In genomic region chr5:149412194-149412575, GRCm38 (mm10) we compare ENCODE assay signal across 9 mouse cellular contexts. TPM values are rescaled to one million over a fixed set of nuclear protein-coding genes. Genes with fewer than 3 reads are reported as not detected.
DNase-seq lines count a peak whose midpoint lies in the region; ATAC-seq and TF ChIP-seq lines count a peak whose summit lies in the region.
"Had no signal": no experiment of that assay in that cellular context is flagged by ENCODE, and none has a peak within 500 bp of the region (broad histone marks: within the 10 kb centered on the region; RNA-seq: fewer than 3 reads in every experiment).

No protein-coding gene starts in this region.

- TF ChIP-seq CTCF in heart, postnatal 0 days (IDR thresholded peaks at IDR 0.05; ENCODE audit: low read depth) = no peak

- peaks cover 21% of the 10 kb centered on the region for H3K4me1 ChIP-seq in heart, embryonic 13.5 days
- H3K4me1 ChIP-seq in brown adipose tissue, adult 24 weeks (ENCODE audit: control insufficient read depth, insufficient read depth, insufficient read length, low read length) = no peaks in the 10 kb centered on the region
- H3K4me1 ChIP-seq in heart, postnatal 0 days (ENCODE audit: control insufficient read depth, insufficient read depth) = peaks cover 10% of the 10 kb centered on the region; the same call in 1 of the 2 replicates
- no peaks in the 10 kb centered on the region for H3K4me1 ChIP-seq in liver, embryonic 16.5 days (ENCODE audit: control insufficient read depth, low read depth, low read length)

- H3K27ac ChIP-seq in heart, embryonic 13.5 days (replicated peaks) = no peak overlapping the region
- peak overlapping the region; percentile 78; the same call in 1 of the 2 replicates for H3K27ac ChIP-seq in brown adipose tissue, adult 24 weeks (replicated peaks; ENCODE audit: low read depth, low read length)
- no peak overlapping the region for H3K27ac ChIP-seq in heart, postnatal 0 days (ENCODE audit: low read depth)
- H3K27ac ChIP-seq in liver, embryonic 16.5 days (ENCODE audit: low read length) = no peak overlapping the region

- H3K4me2 ChIP-seq in heart, embryonic 13.5 days = peak overlapping the region; percentile 78
- H3K4me2 ChIP-seq in heart, postnatal 0 days (ENCODE audit: low read depth, low read length) = peak overlapping the region; percentile 65
- peak overlapping the region; percentile 32 for H3K4me2 ChIP-seq in liver, embryonic 16.5 days (ENCODE audit: low read depth, low read length)

- no peak for DNase-seq in heart, postnatal 4 days
- no peak for DNase-seq in heart, postnatal 0 days (ENCODE audit: low spot score)
- DNase-seq in ovary, postnatal 10 days (ENCODE audit: low spot score) = no peak
- DNase-seq in adrenal gland, postnatal 4 days (ENCODE audit: low spot score in 2 of 2) = no peak

- 30% methylated on average over 11 of the region's 11 CpGs for WGBS in heart, embryonic 13.5 days
- WGBS in heart, postnatal 0 days = 30% methylated on average over 11 of the region's 11 CpGs
- WGBS in liver, embryonic 16.5 days (ENCODE audit: insufficient replicate concordance) = 24% methylated on average over 11 of the region's 11 CpGs

- no peaks in the 10 kb centered on the region for H3K36me3 ChIP-seq in heart, embryonic 13.5 days
- H3K36me3 ChIP-seq in heart, postnatal 0 days (replicated peaks; ENCODE audit: control insufficient read depth, insufficient read depth, low read length) = no peaks in the 10 kb centered on the region
- no peaks in the 10 kb centered on the region for H3K36me3 ChIP-seq in liver, embryonic 16.5 days (ENCODE audit: control insufficient read depth, insufficient read depth)

- H3K27me3 ChIP-seq in heart, embryonic 13.5 days (replicated peaks) = peaks cover 25% of the 10 kb centered on the region; the same call in 1 of the 2 replicates
- H3K27me3 ChIP-seq in heart, postnatal 0 days (ENCODE audit: control insufficient read depth, insufficient read depth, low read length) = peaks cover 23% of the 10 kb centered on the region; the same call in 1 of the 2 replicates
- H3K27me3 ChIP-seq in liver, embryonic 16.5 days (ENCODE audit: control insufficient read depth, insufficient read depth, low read depth, low read length) = peaks cover 12% of the 10 kb centered on the region

- peaks cover 3% of the 10 kb centered on the region; the same call in 1 of the 2 replicates for H3K9me3 ChIP-seq in heart, embryonic 13.5 days
- H3K9me3 ChIP-seq in heart, postnatal 0 days (replicated peaks; ENCODE audit: control insufficient read depth, low read length) = 0 out of 2 replicates have a peak, but pooled peaks cover 4% of the 10 kb centered on the region
- H3K9me3 ChIP-seq in liver, embryonic 16.5 days (replicated peaks; ENCODE audit: control insufficient read depth, low read length) = no peaks in the 10 kb centered on the region

- no peak for ATAC-seq in heart, embryonic 13.5 days (ENCODE audit: extremely low read depth, insufficient number of reproducible peaks, low FRiP score, low TSS enrichment)
- no peak for ATAC-seq in heart, postnatal 0 days (ENCODE audit: insufficient read depth, low read depth)
- no peak for ATAC-seq in liver, embryonic 16.5 days (ENCODE audit: low read depth)
- no peak for ATAC-seq in erythroblast, adult 5-6 weeks (replicated peaks; ENCODE audit: low FRiP score, poor library complexity, severe bottlenecking)

- peak overlapping the region; percentile 72 for H3K9ac ChIP-seq in heart, embryonic 13.5 days
- peak overlapping the region; percentile 46 for H3K9ac ChIP-seq in heart, postnatal 0 days (replicated peaks; ENCODE audit: low read depth, low read length)
- no peak overlapping the region for H3K9ac ChIP-seq in liver, embryonic 16.5 days (ENCODE audit: low read depth, low read length)

- H3K4me3 ChIP-seq in heart, embryonic 13.5 days = peak overlapping the region; percentile 53
- peak overlapping the region; percentile 60 for H3K4me3 ChIP-seq in brown adipose tissue, adult 24 weeks (ENCODE audit: insufficient read depth, low read depth, low read length)
- H3K4me3 ChIP-seq in heart, postnatal 0 days (ENCODE audit: low read depth, low read length) = peak overlapping the region; percentile 42
- H3K4me3 ChIP-seq in liver, embryonic 16.5 days (ENCODE audit: low read depth, low read length) = no peak overlapping the region

- no peak for TF ChIP-seq EP300 in heart, postnatal 0 days (IDR thresholded peaks at IDR 0.05; ENCODE audit: low read depth)

RNA-seq across cellular contexts. Expression of gene Medag, which starts 0.6 kb away (rescaled TPM):
- polyA plus RNA-seq in heart, embryonic 13.5 days (2015; fragmentation: Nextera tagmentation; extraction: Ambion mirVana) = 1.6 and 1.8 TPM in 2 replicates
- 10 to 100 TPM; 14.8 to 14.9 TPM for total RNA-seq in heart, postnatal 4 days (2021)
- 6.2 and 12.4 TPM in 2 replicates for polyA plus RNA-seq in brown adipose tissue, adult 24 weeks (2012; ENCODE audit: insufficient read depth, insufficient read length, missing spikeins)
- total RNA-seq in heart, postnatal 0 days (2014; rRNA removed; ENCODE audit: low replicate concordance) = 3.4 and 7.7 TPM in 2 replicates
- polyA plus RNA-seq in heart, postnatal 0 days (2015; fragmentation: Nextera tagmentation; extraction: Ambion mirVana) = 1.7 and 2.0 TPM in 2 replicates
- 0.13 and 0.19 TPM in 2 replicates for polyA plus RNA-seq in liver, embryonic 16.5 days (2015; fragmentation: Nextera tagmentation; extraction: Ambion mirVana)
- 1 to 10 TPM; 4.5 to 5.3 TPM for total RNA-seq in adrenal gland, postnatal 4 days (2021)
- not detected in 2 replicates for total RNA-seq in erythroblast, adult 5-6 weeks (2015; ENCODE audit: low replicate concordance)
- total RNA-seq in erythroblast, adult 5-6 weeks (2017; ENCODE audit: low replicate concordance) = not detected in 2 replicates

RNA-seq across cellular contexts. Expression of gene Tex26, which starts 27.3 kb away (rescaled TPM):
- polyA plus RNA-seq in heart, embryonic 13.5 days (2015; fragmentation: Nextera tagmentation; extraction: Ambion mirVana) = 0.51 and 0.65 TPM in 2 replicates
- under 1 TPM in 1 of 2 experiments, not detected in 1; 0.60 TPM for total RNA-seq in heart, postnatal 4 days (2021)
- not detected in 2 replicates for polyA plus RNA-seq in brown adipose tissue, adult 24 weeks (2012; ENCODE audit: insufficient read depth, insufficient read length, missing spikeins)
- total RNA-seq in heart, postnatal 0 days (2014; rRNA removed; ENCODE audit: low replicate concordance) = 0.62 TPM in 1 of 2 replicates, not detected in the other
- polyA plus RNA-seq in heart, postnatal 0 days (2015; fragmentation: Nextera tagmentation; extraction: Ambion mirVana) = 0.08 and 0.18 TPM in 2 replicates
- not detected in 2 replicates for polyA plus RNA-seq in liver, embryonic 16.5 days (2015; fragmentation: Nextera tagmentation; extraction: Ambion mirVana)
- under 1 TPM; 0.31 to 0.51 TPM for total RNA-seq in adrenal gland, postnatal 4 days (2021)
- total RNA-seq in erythroblast, adult 5-6 weeks (2015; ENCODE audit: low replicate concordance) = not detected in 2 replicates
- total RNA-seq in erythroblast, adult 5-6 weeks (2017; ENCODE audit: low replicate concordance) = not detected in 2 replicates
- polyA plus RNA-seq: large intestine, adult 2 months had no signal
